Mouse (Mus musculus) bone marrow, adult 2 months (tissue): ENCODE measurements around the gene Enah.

Experiments
- CTCF ChIP-seq: fragments of 200-500 bp; IDR thresholded peaks from 2 replicates; pipeline ENCODE4 v1.5.1; 2011; ENCODE audit warnings: low read length, control low read depth; ENCODE audit not compliant: control insufficient read depth, insufficient read depth
- POLR2A ChIP-seq: fragments of 200-500 bp; IDR thresholded peaks from 2 replicates; pipeline ENCODE4 v1.6.1; 2011; ENCODE audit warnings: low read depth, mild to moderate bottlenecking, control low read depth, low read length, borderline replicate concordance; ENCODE audit not compliant: control insufficient read depth

DNA sequence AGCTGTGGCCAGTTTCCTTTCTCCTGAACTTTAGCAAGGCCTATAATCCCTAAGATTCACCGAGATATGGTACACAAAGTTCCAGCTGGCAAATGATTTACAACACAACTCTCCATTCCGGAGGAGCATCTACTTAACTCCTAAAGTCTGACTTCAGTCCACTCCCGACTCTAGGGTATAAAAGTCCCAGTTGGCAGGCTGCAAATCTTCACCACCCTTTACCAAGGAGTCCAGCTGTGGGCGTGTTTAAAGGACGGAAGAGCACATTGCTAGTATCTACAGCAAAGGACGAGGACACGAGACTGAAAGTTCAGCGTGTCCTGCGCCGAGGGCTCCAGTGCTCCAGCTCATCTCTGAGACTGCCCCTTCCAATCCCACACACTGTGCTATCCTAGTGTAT lies 122.8 kb downstream of the Enah start:
- TF ChIP-seq POLR2A (no peak), CTCF (no peak)
